Mouse (Mus musculus) ES-Bruce4 (cell line): ENCODE data around the gene Tesk1. TPM values are rescaled to one million over a fixed set of nuclear protein-coding genes. Genes with fewer than 3 reads are reported as not detected.
"Not testable (repeated sequence)": the region's sequence is repeated elsewhere in the genome, so short reads cannot be mapped to it uniquely, and the experiment has no call there.

Experiments used
- H3K27ac ChIP-seq: 2 replicates; pipeline ENCODE4 v1.5.1; 2012; ENCODE audit warnings: low read length, inconsistent platforms; ENCODE audit not compliant: insufficient read depth
- H3K27me3 ChIP-seq: 2 replicates; pipeline ENCODE4 v1.6.1; 2012; ENCODE audit warnings: mild to moderate bottlenecking, low read length, inconsistent platforms; ENCODE audit not compliant: control insufficient read depth, poor library complexity, insufficient read depth, severe bottlenecking
- H3K36me3 ChIP-seq: 2 replicates; pipeline ENCODE4 v1.6.1; 2012; ENCODE audit warnings: inconsistent platforms, mild to moderate bottlenecking, low read length, moderate library complexity; ENCODE audit not compliant: control insufficient read depth, poor library complexity, insufficient read depth, severe bottlenecking
- H3K4me1 ChIP-seq: one replicate; pipeline ENCODE4 v1.8.1; 2011; ENCODE audit warnings: low read length; ENCODE audit not compliant: control insufficient read depth, insufficient read depth
- H3K4me3 ChIP-seq: 2 replicates; pipeline ENCODE4 v1.5.1; 2011; ENCODE audit warnings: low read depth, mild to moderate bottlenecking, low read length
- H3K9ac ChIP-seq: 2 replicates; pipeline ENCODE4 v1.6.1; 2012; ENCODE audit warnings: low read depth, mild to moderate bottlenecking, inconsistent platforms; ENCODE audit not compliant: poor library complexity, severe bottlenecking
- H3K9me3 ChIP-seq: replicated peaks from 2 replicates; pipeline ENCODE4 v1.6.1; 2012; ENCODE audit warnings: mild to moderate bottlenecking, low read length, inconsistent platforms; ENCODE audit not compliant: control insufficient read depth, poor library complexity, insufficient read depth, severe bottlenecking
- CTCF ChIP-seq: IDR thresholded peaks from one replicate; pipeline ENCODE4 v1.8.1; 2011; ENCODE audit warnings: low read depth, low read length
- EP300 ChIP-seq: IDR thresholded peaks from 2 replicates; pipeline ENCODE4 v1.6.1; 2011; ENCODE audit warnings: low read depth, low read length; ENCODE audit not compliant: insufficient read depth
- POLR2A ChIP-seq: IDR thresholded peaks from one replicate; pipeline ENCODE4 v1.8.1; 2011; ENCODE audit warnings: low read length; ENCODE audit not compliant: insufficient read depth
- polyA plus RNA-seq: library from polyadenylated mRNA; stranded (reverse); fragments of >200 nt; gene quantifications from 2 replicates; pipeline ENCODE4 v1.2.4, GENCODE M21; 2011; ENCODE audit warnings: low read depth; ENCODE audit not compliant: missing spikeins, insufficient read depth, insufficient read length

The Tesk1 gene
- polyA plus RNA-seq, 1 experiment = 12.6 TPM

GRCm38 (mm10) chr4:43480985-43481384, 39.2 kb downstream of the Tesk1 start:
- TF ChIP-seq CTCF (no peak), EP300 (no peak)
- no peaks in the 10 kb centered on the region for H3K36me3 ChIP-seq
- no peak overlapping the region for H3K9ac ChIP-seq
- H3K27me3 ChIP-seq = no peaks in the 10 kb centered on the region
- H3K9me3 ChIP-seq = no peaks in the 10 kb centered on the region
- H3K4me3 ChIP-seq = no peak overlapping the region
- no peak overlapping the region for H3K27ac ChIP-seq
- peaks cover 2% of the 10 kb centered on the region for H3K4me1 ChIP-seq

- Histone ChIP-seq H3K4me3 (no peak overlapping the region), H3K27me3 (no peaks in the 10 kb centered on the region), H3K9me3 (no peaks in the 10 kb centered on the region), H3K36me3 (no peaks in the 10 kb centered on the region), H3K27ac (no peak overlapping the region), H3K4me1 (peaks cover 2% of the 10 kb centered on the region), H3K9ac (no peak overlapping the region)
- TF ChIP-seq CTCF (no peak), EP300 (no peak), POLR2A (no peak)
Measured at GRCm38 (mm10) chr4:43481894-43482456, 40.2 kb downstream of the Tesk1 start.

GRCm38 (mm10) chr4:43482591-43482990, 40.9 kb downstream of the Tesk1 start:
- TF ChIP-seq EP300 (no peak), POLR2A (no peak), CTCF (no peak)
- H3K9me3 ChIP-seq = no peaks in the 10 kb centered on the region
- H3K27ac ChIP-seq = no peak overlapping the region
- H3K4me3 ChIP-seq = no peak overlapping the region
- no peak overlapping the region for H3K9ac ChIP-seq
- H3K27me3 ChIP-seq = no peaks in the 10 kb centered on the region
- H3K4me1 ChIP-seq = peaks cover 2% of the 10 kb centered on the region
- no peaks in the 10 kb centered on the region for H3K36me3 ChIP-seq

- no peak within 1 kb of the TSS for H3K9ac ChIP-seq
- H3K36me3 ChIP-seq = no peaks in the 10 kb centered on the region
- TF ChIP-seq EP300 (no peak), CTCF (no peak), POLR2A (no peak)
- no peak within 1 kb of the TSS for H3K4me3 ChIP-seq
- H3K4me1 ChIP-seq = peaks cover 2% of the 10 kb centered on the region
- no peaks in the 10 kb centered on the region for H3K27me3 ChIP-seq
- no peak within 1 kb of the TSS for H3K27ac ChIP-seq
- H3K9me3 ChIP-seq = no peaks in the 10 kb centered on the region
Measured at GRCm38 (mm10) chr4:43483535-43484091, 41.9 kb downstream of the Tesk1 start, which contains the start of gene Sit1. Gene Sit1, minus strand, starts transcription at chr4:43483734.

- not testable (repeated sequence) for H3K4me3 ChIP-seq, H3K27ac ChIP-seq, H3K4me1 ChIP-seq, H3K9me3 ChIP-seq, H3K36me3 ChIP-seq, H3K9ac ChIP-seq, H3K27me3 ChIP-seq
Measured at GRCm38 (mm10) chr4:43485666-43486065, 43.9 kb downstream of the Tesk1 start.

GRCm38 (mm10) chr4:43489611-43490010, 47.9 kb downstream of the Tesk1 start:
- Histone ChIP-seq H3K9me3 (no peaks in the 10 kb centered on the region), H3K36me3 (no peaks in the 10 kb centered on the region), H3K27ac (no peak overlapping the region), H3K27me3 (no peaks in the 10 kb centered on the region), H3K4me1 (no peaks in the 10 kb centered on the region), H3K9ac (no peak overlapping the region), H3K4me3 (no peak overlapping the region)
- TF ChIP-seq POLR2A = no peak
- no peak for TF ChIP-seq EP300
- TF ChIP-seq CTCF = no peak
